Mouse (Mus musculus) frontal cortex, adult 2 months (tissue): ENCODE measurements at regions not wholly inside any gene's neighbourhood (a gene's known extent, or its start where the extent isn't known, plus 50 kb on each side); places are given as distances from the start of the nearest gene placed in this dataset.

Source experiments
- DNase-seq, 2 experiments: peaks; one replicate each; pipeline ENCODE4 v3.0.0; 2022; ENCODE audit warnings: low spot score in 1 of 2; ENCODE audit errors: extremely low spot score in 1 of 2

DNA sequence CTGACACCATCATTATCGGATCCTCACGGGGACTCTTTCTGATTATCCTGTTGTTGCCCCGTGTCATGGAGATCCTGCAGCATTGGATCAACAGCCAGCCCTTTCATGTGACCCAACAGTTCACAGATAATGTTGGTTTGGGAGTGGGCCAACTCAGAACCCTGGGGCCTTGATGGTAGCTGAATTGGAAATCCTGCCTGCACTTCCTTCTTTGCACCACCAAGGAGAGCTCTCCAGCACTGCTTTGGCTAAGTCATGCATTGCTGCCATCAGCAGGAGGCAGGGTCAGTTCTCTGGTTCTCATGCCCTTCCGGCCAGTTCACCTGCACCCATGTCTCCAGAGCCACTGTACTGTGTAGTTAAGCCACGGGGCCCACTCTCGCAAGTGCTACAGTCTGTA is 225.6 kb downstream of the Fam173b start:
- peak in 1 of 2 experiments; percentile 15 for DNase-seq

DNA sequence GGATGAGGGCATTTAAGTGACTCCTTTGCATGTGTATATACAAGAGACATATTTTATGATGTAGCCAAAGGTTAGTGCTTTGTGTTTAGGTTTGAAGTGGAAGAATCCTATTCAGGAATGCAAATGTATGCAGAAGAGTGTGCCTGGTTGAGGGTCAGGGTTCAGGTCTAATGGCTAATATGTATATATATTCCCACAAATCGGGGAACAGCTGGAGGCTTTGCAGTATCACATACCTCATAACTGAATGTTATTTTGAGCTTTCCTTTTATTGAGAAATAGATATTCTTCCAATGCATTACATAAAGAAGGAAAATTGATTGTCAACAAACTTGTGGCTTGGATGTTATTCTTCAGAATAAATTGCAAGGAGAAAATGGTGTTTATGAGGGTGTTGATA is 239.9 kb downstream of the Fam173b start:
- no peak for DNase-seq

DNA sequence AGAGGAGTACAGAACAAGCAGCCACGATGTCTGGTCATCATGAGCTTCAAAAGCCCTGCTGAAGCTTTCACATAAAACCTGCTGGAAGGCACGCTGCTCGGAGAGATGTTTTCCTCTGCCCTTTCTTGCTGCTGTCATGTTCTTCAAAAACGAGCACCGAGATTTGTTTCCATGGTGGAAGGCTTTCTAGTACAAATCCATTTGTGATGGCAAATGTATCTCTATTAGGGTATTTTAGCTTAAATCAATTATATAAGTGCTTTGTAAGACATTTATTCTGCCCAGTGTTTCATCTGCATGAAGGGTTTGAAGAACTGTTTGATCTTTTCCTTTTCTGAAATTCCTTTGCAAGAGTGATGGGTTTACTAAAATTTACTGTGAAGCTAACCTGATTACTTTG is 253.1 kb downstream of the Fam173b start:
- DNase-seq: no peak

DNA sequence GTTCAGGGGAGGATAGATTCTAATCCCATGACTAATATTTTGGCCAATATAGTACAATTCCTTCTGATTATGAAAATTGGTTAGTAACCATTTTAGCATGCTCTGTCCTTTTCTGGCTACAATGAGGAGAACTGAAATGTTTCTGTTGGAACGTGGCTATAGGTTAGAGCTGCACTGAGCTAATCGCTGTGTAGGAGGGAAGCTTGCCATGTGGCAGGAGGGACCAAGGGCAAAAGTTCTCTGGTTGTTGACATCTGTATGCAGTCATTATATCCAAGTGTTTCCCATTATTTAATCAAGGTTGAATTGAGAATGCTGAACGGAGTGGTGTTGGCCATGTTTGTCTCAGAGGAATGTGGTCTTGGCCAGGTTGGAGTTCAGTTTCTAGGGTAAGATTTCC is 253.5 kb downstream of the Fam173b start:
- DNase-seq: no peak

DNA sequence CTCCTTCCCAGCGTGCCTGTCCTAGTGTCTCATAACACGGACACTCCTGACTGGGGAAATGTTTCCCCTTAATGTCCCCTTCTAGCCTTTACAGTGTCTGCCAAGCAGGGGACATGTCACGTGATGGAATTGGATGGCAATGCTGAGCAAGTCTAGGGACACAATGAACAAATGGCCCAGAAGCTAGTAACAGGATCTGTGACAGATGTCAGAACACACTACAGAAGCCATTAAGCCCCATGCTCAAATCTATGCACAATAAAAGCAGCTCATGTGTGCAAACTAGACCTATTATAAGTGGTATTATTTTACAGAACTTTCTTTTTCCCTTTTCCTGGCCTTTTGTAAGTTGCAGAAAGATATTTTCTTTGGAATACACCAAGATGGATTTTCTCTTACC is 267.4 kb downstream of the Fam173b start:
- DNase-seq: no peak

DNA sequence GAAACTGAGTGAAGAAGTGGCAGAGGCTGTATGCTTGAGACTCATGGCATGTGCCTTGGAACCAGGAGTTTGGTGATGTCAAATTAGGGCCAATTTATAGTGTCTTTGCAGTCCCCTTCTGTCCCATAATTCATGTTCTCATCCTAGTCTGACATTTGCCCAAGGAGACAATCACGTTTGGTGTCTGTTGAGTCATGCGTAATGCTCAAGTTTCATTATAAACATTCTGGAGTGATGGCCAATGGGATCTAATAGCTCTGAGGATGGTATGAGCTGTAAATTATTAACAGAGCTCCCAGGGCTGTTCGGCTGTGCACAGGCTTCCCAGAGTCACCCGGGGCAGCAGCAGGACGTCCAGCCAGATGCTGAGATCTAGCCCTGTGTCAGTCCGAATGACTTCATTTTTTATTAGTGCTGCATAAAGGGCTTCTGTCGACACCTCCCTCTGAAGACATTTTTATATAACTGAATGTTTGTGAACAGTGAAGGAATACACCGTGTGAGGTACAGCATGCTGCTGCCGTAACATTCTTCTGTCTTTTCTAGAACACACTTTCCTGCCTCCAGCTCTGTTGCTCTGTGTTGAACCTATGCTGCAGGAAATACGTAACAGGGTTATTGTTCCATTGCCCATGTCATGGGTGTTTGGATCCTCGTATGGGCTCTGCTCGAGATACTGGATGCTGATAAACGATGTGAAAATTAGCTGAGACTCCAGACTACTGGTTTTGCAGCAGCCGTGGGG is 268.2 kb downstream of the Fam173b start:
- no peak for DNase-seq

DNA sequence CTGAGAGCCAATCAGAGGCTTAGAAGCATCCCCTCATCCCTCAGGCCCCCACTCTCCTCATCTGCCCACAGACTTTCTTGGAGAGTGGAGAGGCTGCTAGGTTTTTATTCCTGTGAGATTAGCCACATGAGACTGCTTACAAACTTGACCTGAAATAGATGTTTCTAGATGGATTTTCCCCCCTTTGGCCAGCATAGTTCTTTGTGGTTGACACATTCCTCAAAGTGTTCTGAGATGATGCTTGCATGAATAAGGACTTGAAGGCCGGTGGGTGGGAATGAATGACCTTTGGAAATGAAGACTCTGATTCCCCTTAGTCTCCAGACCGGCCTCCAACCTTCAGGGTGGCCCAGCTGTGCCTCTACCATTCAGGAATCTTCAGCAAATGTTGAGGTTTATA is 273.8 kb downstream of the Fam173b start:
- DNase-seq: no peak

DNA sequence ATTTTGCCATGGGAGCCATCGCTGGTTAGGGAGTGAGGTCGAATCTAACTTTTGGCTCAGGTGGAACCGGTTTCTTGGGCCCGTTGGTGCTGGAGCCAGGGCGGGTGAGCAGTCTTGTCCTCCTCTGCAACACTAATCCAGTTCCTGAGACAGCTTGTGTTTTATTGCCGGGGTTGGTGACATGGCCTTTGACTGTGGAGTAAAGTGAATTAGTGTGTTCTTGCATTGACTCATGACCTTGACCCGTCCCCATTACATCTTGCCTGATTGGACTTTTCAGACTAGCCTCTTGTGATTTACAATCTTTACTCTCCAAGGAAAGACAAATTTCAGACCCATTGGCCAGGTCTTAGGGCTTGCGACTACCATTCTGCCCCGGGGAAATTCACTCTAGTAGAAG is 278.8 kb downstream of the Fam173b start:
- no peak for DNase-seq

DNA sequence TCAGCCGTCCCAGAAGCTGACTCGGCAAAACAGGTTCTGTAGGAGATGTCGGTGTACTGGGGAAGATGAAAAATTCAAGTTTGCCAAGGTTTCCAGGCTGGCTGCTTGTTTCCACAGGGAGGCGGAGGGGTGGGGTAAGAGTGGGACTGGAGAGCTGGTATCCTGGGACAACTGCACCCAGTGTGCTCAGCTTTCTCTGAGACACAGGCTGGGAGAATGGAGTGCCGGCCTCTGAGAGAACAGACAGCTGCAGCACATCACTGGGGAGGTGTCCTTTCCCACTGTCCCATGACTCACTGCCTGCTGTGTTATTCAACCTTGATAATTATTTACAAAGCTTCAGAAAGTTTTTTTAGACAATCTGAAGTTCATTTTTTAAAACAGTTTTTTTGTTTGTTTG is 280.7 kb downstream of the Fam173b start:
- DNase-seq: no peak

DNA sequence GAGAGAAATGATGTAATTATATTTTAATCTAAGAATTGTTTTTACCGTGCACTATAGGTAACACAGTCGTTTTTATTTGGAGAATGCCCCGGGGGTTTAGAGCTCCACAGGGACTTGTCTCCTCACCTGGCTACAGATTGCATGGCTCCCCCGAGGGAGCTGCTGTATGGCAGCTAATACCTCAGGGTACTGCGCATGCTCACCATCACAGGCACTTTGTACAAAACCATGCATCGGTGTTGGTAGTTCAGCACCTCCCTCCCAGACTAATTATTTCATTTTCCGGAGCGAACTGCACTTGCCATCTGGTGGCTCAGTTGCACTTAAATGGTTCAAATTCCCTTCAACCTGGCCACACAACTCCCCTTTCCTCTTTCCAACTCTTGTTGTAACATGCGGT is 281.9 kb downstream of the Fam173b start:
- no peak for DNase-seq

DNA sequence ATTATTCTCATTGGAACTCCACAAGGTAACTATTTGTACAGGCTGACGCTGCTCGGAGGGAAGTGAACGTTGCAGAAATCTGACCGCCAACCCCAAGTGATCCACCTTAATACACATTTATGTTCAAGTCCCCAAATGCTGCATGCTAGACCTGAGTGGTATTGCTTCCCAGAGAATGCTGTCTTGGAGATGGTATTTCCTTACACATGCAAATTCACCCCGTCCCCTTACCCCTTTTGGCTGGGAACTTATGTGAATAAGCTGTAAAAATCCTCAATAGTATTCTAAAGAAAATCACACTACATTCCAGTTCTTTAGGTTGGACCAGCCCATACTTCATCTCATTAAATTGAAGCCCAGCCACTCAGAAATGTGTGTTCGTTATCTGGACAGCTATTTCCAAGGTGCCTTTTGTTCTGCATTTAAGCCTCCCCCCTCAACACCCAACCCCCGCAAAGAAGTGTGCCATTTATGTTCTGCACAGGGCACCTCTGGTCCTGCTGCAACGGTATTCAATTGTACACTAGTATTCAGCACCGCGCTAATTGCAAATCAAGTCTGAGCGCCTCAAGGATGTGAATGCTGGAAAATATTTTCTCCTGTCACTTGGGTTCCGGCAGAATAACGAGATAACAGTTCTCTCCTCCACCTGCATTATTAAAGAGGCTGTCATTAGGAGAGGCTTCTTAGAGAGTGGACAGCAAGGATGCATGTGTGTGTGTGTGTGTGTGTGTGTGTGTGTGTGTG is 278.0 kb upstream of the Tas2r119 start:
- no peak for DNase-seq

DNA sequence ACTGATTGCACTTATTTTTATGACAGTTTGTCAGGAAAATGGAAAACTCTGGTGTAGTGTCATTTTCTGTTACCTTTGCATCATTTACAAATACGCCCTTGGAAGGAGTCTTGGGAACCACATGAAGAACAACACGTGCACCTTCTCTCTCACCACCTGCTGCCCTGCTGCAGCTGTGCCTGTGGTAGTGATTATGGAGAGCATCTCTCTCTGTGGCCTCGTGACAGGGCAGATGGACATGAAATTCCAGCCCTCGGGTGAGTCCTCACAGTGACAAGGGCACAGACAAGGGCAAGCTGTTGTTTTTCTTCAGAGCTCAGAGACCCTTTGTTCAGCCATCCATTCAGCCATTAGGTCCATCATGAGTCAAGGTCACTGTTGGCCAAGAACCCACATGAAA is 276.8 kb upstream of the Tas2r119 start:
- no peak for DNase-seq

DNA sequence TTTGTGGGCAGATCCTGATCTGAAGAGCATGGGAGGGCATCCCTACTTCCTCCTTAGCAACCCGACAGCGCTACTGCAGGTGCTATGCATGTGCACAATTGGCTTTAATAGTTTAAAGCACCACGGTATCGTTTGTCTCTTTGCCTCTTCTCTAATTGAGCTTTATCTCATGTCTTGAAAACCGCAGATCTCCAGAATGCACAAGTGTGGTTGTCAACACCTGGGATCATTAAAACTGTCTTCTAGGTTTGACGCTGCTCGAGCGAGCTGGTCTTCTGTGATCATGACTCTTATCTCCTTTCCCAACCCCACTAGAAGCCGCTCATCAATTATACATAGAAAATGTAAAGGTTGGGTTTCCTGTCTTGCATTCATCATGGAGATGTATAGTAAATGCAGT is 268.7 kb upstream of the Tas2r119 start:
- no peak for DNase-seq

DNA sequence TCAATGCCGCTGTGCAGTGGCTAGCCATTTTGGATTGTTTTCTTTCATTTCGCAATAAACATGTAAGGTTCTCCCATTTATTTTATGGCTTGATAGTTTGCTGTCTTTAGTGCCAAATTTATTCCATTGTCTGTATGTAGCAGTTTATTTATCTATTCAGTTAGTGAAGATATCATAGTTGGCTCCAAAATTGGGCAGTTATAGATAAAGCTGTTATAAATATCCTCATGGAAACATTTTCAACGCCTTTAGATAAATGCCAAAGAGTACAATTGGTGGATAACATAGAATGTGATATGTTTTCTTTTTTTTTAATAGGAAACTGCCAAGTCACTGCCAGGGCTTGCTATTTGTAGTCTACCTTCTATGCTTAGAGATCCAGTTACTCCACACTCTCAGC is 265.1 kb upstream of the Tas2r119 start:
- DNase-seq: no peak

DNA sequence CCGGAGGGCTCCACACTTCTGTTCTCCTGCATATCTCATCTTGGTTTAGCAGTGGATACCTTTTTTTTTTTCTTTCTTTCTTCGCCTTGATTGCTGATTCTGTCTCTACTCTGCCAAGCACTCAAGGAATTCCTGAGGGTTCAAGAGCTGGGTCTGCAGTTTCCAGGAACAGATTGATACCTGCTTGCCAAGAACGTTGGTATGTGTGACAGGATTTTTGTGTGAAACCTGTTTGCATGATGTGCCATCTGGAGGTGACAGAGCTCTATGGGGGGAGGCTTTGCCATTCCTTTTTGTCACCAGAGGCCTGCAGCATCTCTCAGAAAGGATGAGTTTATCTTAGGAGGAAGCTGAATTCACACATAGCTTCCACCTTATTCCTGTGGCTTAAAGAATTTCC is 255.6 kb upstream of the Tas2r119 start:
- peak in 1 of 2 experiments; percentile 32 for DNase-seq

DNA sequence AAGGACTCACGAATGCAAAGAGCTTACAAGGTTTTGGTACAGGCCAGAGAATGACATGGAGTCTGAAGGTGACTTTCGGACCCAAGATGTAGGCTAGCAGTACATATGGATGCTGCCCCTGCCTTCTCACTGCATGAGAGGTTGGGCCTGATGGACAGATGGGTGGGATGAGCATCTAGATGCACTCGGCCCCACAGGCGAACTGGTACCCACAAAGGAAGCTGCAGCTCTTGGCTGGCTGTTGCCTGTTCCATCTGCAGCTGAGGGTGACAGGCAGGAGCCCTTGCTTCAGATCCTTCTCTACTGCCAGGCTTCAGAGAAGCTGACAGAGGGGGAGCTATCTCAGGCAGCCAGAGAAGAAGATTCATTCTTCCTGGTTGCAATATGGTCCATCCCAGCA is 216.8 kb upstream of the Tas2r119 start:
- DNase-seq: no peak

DNA sequence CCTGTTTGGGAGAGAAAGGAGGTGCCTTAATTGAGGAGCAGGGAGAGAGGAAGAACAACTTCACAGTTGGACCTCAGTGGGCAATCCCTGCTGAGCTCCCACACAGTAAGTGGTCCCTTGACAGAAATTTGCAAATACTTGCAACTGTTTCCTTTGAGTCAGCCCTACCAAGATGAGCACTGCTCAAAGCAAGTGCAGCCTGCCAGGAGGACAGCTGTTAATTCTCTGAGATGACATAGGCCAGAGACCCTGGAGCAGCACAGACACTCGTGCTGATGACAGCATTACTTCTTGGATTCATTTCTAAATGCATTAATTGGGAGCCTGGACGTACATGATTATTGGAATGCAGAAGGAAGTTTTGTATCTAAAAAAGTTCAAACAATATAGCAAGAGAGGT is 215.1 kb upstream of the Tas2r119 start:
- no peak for DNase-seq

DNA sequence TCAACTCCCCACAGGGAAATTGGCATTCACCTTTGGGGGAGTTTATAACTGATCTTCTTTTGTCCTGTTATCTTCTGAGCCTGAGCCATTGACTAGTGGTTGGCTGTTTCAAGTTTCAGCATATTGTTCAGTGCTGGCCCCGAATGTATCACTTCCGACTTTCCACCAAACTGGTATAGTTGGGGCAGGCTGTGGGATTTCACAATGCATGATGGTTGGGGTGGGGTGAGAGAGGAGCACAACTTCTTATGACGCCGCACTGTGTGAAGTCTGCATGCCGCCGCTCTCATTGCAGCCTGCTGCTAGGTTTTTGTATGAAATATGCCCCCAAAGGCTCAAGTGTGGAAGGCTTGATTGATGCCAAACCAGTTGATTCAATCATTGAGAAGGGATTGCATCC is 212.2 kb upstream of the Tas2r119 start:
- no peak for DNase-seq

DNA sequence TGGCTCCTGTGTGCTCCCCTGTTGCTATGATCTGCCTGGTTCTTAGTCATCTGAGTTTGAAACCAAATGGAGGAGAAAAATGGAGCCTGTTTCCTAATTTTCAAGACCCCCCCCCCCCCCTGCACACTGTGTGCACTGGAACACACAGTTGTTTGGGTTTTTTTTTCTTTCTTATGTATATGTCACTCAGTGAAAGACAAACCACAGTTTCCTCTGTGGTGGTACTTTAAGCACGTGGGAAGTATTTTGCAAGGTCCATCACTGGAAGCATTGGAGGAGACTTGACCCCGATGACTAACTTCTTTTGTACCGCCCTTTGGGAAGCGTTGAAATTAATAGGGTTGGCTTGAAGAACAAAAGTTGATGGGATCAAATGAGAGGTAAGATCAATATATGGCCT is 211.5 kb upstream of the Tas2r119 start:
- DNase-seq: no peak

DNA sequence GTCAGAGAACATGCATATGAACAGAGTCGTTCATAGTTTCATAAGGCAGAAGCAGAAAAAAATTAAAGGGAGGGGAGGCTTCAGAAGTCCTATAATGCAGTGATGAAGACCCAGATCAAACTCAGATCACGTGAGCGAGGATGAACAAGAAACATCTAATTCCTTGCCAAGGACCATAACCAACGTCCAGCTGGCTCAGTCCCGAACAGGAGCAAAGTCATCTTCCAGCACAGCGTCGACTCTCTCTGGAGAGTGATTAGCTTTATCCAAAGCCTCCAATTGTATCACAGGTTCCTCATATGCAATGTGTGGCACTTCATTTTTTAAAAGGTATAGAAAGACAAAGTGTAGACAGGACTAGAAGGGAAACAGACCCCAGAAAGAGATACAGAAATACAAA is 204.2 kb upstream of the Tas2r119 start:
- no peak for DNase-seq

DNA sequence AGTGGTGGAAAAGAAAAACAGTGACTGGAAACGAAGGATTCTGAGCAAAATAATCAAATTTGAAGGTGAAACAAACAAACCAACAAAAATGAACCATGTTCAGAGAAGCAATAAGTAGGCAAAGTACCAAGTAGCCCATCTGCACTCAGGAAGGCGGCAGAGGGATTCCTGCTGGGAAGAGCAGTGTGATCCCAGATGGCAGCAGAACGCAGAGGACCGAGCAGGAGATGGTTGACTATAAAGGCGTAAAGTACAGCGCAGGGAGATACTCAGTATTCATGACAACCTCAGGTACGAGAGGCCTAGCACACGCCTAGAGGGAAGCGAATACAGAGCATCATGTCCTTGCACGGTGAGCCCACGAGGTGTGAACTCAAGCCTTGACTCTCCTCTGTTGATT is 203.2 kb upstream of the Tas2r119 start:
- no peak for DNase-seq

DNA sequence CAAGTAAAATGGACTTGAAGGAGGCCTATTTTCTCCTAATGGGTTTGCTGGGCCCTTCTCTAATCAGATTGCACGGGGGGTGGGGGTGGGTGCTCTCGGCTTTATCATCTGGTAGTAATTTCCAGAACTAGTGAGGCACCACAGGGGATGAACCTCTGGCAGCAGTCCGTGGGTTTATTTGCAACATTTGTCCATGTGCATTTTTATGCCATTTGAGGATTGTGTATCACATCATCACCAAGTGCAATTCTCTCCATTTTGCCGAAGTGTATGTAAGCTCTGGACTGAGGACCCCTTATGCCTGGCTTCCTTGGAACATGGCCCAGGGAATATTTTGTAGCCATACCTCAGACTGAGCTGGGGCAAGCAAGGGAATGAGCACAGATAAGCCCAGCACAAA is 200.6 kb upstream of the Tas2r119 start:
- DNase-seq: no peak
